ENCODE assay signal across 8 mouse cellular contexts in genomic region chr15:27234770-27235169, GRCm38 (mm10).
A peak's percentile ranks its signal among the peaks of the same experiment; 100 is the strongest.
DNase-seq lines count a peak whose midpoint lies in the region; ATAC-seq and TF ChIP-seq lines count a peak whose summit lies in the region.
"Had no signal": no experiment of that assay in that cellular context is flagged by ENCODE, and none has a peak within 500 bp of the region (broad histone marks: within the 10 kb centered on the region; RNA-seq: fewer than 3 reads in every experiment).

No protein-coding gene starts in this region.

- peak; percentile 80 for DNase-seq in ZHBTc4 (ENCODE audit: low read depth, low spot score)
- DNase-seq in kidney, postnatal 4 days, result peak; percentile 79 to 80
- peak; percentile 62 for DNase-seq in lung, postnatal 14 days
- DNase-seq in retina, postnatal 1 day, result peak; percentile 80

- H3K36me3 ChIP-seq in E14TG2a.4 (ENCODE audit: insufficient read depth, low read length), result no peaks in the 10 kb centered on the region
- H3K36me3 ChIP-seq: limb, embryonic 12.5 days had no signal

- no peaks in the 10 kb centered on the region for H3K9me3 ChIP-seq in E14TG2a.4 (ENCODE audit: low read length)
- H3K9me3 ChIP-seq: limb, embryonic 12.5 days had no signal

- no peak overlapping the region for H3K4me3 ChIP-seq in E14TG2a.4 (replicated peaks; ENCODE audit: low read length)
- H3K4me3 ChIP-seq: limb, embryonic 12.5 days had no signal

- TF ChIP-seq CTCF in E14TG2a.4 (conservative IDR thresholded peaks at IDR 0.05; ENCODE audit: low read length), result peak; percentile 84

- peak; percentile 96 for ATAC-seq in common myeloid progenitor, adult 5-6 weeks (replicated peaks; ENCODE audit: low read depth, poor library complexity, severe bottlenecking)
- peak; percentile 87 for ATAC-seq in granulocyte monocyte progenitor cell, adult 5-6 weeks (replicated peaks; ENCODE audit: poor library complexity, severe bottlenecking)

- H3K4me1 ChIP-seq in E14TG2a.4 (replicated peaks; ENCODE audit: low read depth, low read length), result no peaks in the 10 kb centered on the region

- H3K27me3 ChIP-seq in E14TG2a.4 (ENCODE audit: insufficient read depth, low read length), result no peaks in the 10 kb centered on the region
- H3K27me3 ChIP-seq: limb, embryonic 12.5 days had no signal
